Mouse (Mus musculus) testis, postnatal 14 days (tissue): ENCODE data around the gene Ormdl1.
A peak's percentile ranks its signal among the peaks of the same experiment; 100 is the strongest.
"Not testable (repeated sequence)": the region's sequence is repeated elsewhere in the genome, so short reads cannot be mapped to it uniquely, and the experiment has no call there.

Experiments used
- DNase-seq: peaks from one replicate; pipeline ENCODE4 v3.0.0; 2021; ENCODE audit warnings: low spot score

Ormdl1 gene

GRCm38 (mm10) chr1:53296581-53297383, at the start of gene Ormdl1, which contains the start of the genes Pms1 and Gm28778:
Ormdl1 (plus strand) TSS chr1:53297095.
Pms1 (minus strand) TSS chr1:53297018.
Gm28778 (plus strand) TSS chr1:53297111.
- DNase-seq = peak; percentile 94

DNA sequence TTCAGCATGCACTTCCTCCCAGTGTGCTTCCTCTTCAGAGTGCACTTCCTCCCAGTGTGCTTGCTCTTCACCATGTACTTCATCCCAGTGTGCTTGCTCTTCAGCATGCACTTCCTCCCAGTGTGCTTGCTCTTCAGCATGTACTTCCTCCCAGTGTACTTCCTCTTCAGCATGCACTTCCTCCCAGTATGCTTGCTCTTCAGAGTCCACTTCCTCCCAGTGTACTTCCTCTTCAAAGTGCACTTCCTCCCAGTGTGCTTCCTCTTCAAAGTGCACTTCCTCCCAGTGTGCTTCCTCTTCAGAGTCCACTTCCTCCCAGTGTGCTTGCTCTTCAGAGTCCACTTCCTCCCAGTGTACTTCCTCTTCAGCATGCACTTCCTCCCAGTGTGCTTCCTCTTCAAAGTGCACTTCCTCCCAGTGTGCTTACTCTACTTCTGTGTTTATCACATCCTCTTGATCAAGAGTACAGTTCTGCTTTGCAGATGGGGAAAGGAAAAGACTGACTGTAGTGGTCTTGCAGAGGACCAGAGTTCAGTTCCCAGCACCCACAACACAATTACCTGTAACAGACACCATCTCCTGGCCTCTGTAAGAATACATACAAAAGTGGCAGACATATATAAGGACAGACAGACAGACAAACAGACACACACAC, 31.8 kb upstream of the Ormdl1 start:
- not testable (repeated sequence) for DNase-seq

DNA sequence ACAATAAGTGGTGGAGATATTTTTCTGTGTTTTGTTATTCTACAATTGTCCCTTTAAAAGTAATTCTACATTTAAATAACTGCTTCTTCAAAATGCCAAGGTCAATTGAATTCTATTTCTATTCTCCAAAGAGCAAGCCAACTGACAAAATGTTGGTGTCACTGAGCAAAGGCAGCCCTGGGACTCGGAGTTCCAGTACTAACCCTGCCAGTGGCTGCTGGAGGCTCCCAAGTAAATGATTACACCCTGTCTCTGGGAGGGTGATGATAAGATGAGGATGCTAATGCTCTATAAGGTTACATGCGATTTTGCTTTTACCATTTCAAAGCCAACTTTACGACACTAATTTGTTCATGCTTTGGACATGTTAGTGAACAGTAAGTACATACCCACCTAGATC, 27.0 kb upstream of the Ormdl1 start:
- DNase-seq = no peak

- DNase-seq = no peak
Measured at GRCm38 (mm10) chr1:53272646-53273045, 24.2 kb upstream of the Ormdl1 start.

- DNase-seq = no peak
Measured at GRCm38 (mm10) chr1:53291197-53291596, 5.7 kb upstream of the Ormdl1 start.

GRCm38 (mm10) chr1:53300506-53300905, 3.6 kb downstream of the Ormdl1 start:
- no peak for DNase-seq

DNA sequence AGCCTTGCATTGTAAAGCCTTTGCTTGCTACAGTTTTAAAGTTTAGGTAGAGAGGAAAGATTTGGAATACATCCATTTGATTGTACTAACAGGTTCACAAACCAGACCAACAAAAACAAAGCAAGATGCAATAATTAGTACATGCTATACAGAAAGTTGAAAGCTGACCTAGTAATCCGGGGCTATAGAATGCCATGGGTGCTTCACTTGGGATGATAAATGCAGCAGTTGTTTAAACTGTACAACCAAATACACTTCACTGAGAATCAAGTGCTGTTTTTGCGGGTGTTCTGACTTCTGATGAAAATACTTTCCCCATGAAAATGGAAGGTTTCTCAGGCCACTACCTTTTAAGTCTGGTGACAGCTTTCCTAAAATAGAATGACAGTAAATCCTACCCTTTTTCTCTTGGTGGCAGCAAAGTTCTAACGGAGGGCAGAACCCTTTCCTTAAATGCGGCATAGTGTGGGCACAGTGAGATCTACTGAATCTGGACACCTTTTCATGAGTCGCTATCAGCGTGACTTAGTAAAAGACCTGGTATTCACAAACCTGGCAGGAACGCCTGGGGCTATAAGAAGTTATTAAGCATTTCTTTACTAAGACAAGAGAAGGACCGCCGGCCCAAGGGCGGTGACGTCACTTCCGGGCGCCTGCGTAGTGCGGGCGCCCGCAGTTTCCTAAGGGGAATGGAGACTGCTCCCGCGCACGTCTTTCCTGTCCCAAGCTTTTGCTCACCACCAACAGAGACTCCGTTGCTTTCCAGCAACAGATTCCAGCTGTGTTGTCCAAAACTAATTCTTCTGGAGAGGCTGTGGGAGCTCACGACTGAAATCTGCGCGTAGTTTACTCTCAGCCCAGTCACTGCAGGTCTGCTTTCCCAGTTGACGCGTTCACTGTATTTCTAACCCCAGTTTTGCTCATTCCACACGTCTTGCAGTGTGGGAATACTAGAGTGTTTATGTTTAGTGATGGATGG, 16.4 kb downstream of the Ormdl1 start, which contains the start of gene Osgepl1:
Gene Osgepl1, plus strand, starts transcription at position 636 of the 979 bp plus-strand sequence.
- peak; percentile 78 for DNase-seq

DNA sequence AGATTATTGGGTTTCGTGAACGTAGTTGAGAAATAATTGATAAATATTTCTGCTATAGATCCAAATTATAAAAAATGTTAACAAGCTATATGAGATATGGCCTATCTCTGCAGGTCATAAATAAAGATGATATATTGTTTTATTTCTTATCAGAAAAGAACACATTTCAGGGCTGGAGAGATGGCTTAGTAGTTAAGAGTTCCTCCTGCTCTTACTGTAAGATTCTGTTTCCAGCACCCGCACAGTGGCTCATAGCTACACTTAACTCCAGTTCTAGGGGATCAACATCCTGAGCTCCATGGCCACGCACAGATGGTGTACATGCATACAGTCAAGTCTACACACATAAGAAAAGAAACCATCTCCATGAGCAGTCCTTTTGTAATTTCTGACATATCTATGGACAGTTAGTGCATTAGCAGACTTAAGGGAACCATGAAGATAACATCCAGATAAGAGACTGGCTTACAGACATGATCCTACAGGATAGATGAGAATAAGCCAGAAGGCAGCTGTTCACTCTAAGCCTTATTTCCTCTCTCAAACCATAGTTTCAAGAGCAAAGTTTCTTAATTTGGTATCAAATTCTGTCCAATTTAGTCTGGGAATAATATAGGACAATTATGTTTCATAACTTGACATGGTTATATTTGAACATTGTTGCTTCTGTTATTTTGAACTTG, 24.9 kb downstream of the Ormdl1 start:
- no peak for DNase-seq

GRCm38 (mm10) chr1:53323254-53323653, 26.4 kb downstream of the Ormdl1 start:
- no peak for DNase-seq

DNA sequence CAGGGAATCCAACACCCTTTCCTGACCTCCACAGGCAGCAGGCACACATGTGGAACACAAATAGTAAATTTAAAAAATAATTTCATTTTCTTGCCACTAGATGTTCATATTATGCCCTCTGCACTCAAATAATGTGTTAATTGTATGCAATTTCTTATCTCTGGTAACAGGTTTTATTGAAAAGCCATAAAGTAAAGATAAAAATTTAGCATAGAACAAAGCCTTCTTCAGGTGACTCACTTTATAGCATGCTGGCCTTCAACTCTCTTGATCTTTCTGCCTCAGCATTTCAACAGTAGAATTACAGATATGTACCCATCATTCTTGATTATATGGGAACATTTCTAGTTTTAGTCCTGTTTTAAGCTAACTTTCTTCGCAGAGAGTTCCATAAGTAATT, 27.4 kb downstream of the Ormdl1 start:
- no peak for DNase-seq

DNA sequence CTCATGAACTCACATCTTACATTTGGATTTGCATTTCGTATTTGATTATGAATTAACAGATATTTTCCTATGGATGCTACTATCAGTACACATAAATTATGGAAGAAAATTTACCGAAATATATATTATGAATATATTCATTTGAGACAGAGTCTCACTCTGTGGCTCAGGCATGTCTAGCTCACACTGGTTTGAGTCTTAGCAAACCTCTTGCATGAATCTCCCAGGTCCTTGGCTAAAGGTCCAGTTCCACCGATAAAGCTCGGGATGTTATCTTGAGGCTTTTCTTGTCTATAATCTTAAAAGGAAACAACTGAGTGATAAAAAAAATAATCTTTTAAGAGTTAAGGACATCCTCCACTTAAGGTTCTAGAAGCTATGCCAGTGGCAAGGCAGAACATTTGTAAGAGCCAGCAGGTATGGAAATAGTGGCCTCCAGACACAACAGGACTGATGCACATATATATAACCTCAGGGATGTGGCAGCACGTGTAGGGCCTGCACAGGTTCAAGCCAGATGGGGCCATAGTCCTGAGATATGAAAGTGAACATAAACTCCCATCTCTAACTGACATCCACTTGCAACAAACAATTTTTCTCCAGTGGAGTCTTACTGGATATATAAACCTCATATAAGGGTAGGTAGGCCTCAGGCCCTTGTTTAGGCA, 28.1 kb downstream of the Ormdl1 start:
- no peak for DNase-seq

DNA sequence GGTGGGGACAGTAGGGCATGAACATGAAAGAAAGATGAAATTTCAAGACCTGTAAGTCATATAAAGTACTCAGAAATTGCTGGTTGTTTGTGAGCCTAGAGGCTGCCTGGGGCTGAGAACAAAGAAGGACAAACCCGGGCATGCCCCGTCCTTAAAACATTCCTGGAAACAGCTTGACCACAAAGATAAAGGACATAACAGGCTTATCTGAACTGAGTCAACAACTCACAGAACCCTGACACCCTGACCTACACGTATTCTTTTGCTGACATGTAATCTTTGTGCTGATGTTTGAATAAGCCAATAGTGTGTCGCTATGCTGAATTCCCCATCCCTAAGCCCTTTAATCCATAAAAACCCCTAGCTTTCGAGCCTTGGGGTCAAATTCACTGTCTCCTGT, 36.6 kb downstream of the Ormdl1 start:
- not testable (repeated sequence) for DNase-seq

DNA sequence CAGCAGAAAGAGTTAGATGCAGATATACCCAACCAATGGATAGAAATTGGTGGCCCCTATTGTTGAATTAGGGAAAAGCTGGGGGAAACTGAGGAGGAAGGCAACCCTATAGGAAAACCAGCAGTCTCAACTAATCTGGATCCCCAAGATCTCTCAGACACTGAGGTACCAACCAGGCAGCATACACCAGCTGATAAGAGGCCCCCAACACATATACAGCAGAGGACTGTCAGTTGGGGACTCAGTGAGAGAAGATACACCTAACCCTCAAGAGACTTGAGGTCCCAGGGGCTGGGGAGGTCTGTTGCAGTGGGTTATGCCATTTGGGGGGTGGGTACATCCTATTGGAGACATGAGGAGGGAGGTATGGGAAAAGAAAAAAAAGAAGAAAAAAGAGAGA, 38.6 kb downstream of the Ormdl1 start:
- DNase-seq = no peak

DNA sequence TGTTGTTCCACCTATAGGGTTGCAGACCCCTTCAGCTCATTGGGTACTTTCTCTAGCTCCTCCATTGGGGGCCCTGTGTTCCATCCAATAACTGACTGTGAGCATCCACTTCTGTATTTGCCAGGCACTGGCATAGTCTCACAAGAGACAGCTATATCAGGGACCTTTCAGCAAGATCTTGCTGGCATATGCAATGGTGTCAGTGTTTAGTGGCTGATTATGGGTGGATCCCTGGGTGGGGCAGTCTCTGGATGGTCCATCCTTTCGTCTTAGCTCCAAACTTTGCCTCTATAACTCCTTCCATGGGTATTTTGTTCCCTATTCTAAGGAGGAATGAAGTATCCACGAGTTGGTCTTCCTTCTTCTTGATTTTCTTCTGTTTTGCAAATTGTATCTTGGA, 40.5 kb downstream of the Ormdl1 start:
- not testable (repeated sequence) for DNase-seq

DNA sequence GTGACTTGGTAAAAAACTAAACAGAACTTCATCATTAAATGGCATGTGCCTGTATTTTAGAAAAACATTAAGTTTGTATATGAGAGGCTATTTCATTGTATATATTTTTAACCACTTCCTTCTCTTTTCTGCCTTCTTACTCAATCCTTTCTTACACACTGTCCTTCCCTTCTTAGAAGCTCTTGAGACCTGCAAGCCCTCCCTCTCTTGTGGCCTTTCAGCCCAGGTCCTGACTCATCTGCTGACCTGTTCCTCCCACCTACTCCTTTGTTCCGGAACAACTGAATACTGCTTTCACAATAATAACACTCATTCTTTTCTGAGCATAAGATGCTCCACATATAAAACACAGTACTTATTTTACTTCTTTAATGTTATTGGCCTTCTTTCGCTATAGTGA, 44.2 kb downstream of the Ormdl1 start:
- DNase-seq = no peak

- peak; percentile 92 for DNase-seq
Measured at GRCm38 (mm10) chr1:53352327-53353261, 55.7 kb downstream of the Ormdl1 start, which contains the start of the genes Asdurf, Gm28551 and Asnsd1. Asdurf (minus strand) TSS chr1:53352619. Gm28551 (minus strand) TSS chr1:53352667. Asnsd1 (minus strand) TSS chr1:53352752.

GRCm38 (mm10) chr1:53358988-53359387, 62.1 kb downstream of the Ormdl1 start:
- DNase-seq = no peak
